Mouse (Mus musculus) testis, adult 2 months (tissue): Measurements from ENCODE around the gene Rbm6.

Source experiments
- CTCF ChIP-seq: fragments of 200-500 bp; IDR thresholded peaks from 2 replicates; pipeline ENCODE4 v1.5.1; 2012; ENCODE audit warnings: low read depth, mild to moderate bottlenecking, inconsistent platforms, low read length, moderate library complexity; ENCODE audit not compliant: control insufficient read depth, insufficient read depth, insufficient replicate concordance
- POLR2A ChIP-seq: fragments of 200-500 bp; IDR thresholded peaks from 2 replicates; pipeline ENCODE4 v1.6.1; 2012; ENCODE audit warnings: low read depth, mild to moderate bottlenecking, inconsistent platforms, low read length, moderate library complexity; ENCODE audit not compliant: control insufficient read depth

GRCm38 (mm10) chr9:107890260-107890659, 17.2 kb upstream of the Rbm6 start:
- no peak for TF ChIP-seq POLR2A
- no peak for TF ChIP-seq CTCF
